Mouse (Mus musculus): Measurements from ENCODE around the gene Rplp2. TPM values are rescaled to one million over a fixed set of nuclear protein-coding genes. Genes with fewer than 3 reads are reported as not detected.
"Not testable (repeated sequence)": the region's sequence is repeated elsewhere in the genome, so short reads cannot be mapped to it uniquely, and the experiment has no call there.

The Rplp2 gene
- total RNA-seq (2014; fragmentation: Nextera tagmentation) (4,458 and 6,012 TPM in 2 replicates), total RNA-seq (2017) (2,286 and 2,743 TPM in 2 replicates)

DNA sequence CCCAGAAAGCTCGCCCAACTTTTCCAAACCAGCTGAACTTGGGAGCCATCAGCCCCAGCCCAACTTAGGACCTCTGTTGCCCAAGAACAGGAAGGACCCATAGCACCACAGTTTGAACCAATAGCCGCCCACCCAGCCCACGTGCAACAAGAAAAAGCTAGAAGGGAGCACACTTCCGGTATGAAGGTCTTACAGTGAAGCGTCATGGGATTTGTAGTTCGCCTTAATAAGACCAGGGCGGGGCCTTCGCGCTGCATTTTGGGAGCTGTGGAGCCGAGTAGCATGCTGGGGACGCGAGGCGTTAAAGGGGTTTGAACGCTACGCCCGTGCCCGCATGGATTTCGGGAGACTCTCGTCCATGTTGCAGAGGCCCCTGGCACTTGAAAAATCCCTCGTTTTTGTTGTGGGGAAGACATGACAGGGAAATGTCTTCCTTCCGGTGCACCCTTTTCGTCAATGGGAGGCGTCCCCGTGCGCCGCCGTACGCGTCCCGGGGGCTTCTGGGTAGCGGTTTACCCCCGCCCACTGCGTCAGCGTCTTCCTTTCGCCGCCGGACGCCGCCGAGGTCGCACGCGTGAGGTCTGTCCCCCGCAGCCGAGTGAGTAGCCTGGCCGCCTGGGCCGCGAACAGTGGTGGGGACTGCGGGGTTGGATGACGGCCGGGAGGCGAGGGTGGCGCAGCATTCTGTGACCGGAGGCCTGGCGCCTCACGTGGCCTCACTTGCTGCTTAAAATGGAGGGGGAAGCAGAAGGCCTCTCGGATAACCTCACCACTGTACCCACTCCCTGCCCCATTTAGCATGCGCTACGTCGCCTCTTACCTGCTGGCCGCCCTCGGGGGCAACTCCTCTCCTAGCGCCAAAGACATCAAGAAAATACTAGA, at the start of gene Rplp2:
Gene Rplp2, plus strand, starts transcription at position 261 of the 882 bp plus-strand sequence.
- peak; percentile 74 for ATAC-seq (replicated peaks; ENCODE audit: low FRiP score, low TSS enrichment, poor library complexity, severe bottlenecking)

DNA sequence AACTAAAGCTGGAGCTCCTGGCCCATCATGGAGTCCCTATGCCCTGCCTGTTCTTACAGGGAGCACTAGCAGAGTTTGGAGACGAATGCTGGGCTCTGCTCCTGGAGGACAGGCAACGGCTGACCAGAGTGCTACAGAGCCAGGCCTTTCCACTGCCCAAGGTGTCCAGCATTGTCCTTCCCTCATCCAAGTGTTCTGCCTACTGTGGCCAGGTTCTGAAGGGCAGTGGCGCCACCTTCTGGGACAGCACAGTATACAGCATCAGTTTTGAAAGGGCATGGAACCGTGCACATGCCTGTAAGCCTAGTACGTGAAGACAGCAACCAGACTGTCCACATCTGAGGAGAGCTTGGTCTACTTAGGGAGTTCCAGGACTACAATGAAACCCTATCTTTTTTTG, 43.9 kb upstream of the Rplp2 start:
- ATAC-seq (replicated peaks; ENCODE audit: low FRiP score, low TSS enrichment, poor library complexity, severe bottlenecking): peak; percentile 88

DNA sequence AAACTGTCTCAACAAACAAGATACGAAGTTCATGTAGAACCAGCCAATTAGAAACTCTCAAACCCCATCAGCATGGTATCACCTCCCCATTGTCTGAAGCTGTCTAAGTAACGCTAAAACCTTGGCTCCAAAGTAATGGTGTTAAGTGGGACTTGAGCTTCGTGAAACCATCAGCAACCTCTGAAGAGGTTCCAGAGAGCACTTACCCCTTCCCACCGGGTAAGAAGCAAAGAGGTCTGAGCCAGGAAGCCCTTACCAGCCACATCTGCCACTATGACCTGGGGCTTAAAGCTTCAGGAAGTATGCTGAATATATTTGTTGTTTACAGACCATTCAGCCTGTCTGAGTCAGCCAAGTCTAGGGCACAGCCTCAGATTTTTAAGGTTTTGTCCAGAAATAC, 41.7 kb upstream of the Rplp2 start:
- ATAC-seq (replicated peaks; ENCODE audit: low FRiP score, low TSS enrichment, poor library complexity, severe bottlenecking): no peak

DNA sequence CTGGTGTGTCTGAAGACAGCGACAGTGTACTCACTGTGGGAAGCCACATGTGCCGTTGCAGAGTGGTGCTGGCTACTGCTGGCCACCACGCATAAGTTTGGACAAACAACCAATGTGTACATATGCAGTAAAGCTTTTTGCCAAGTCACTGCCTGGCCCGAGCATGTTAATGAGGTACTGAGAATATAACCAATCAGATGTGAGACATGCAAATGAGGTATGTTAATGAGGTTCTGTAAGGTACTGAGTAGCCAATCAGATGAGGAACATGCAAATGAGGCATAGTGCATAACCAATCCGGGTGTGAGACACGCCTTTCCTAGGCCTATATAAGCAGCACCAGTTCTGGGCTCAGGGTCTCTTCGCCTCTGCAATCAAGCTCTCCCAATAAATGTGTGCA, 39.5 kb upstream of the Rplp2 start:
- not testable (repeated sequence) for ATAC-seq (replicated peaks; ENCODE audit: low FRiP score, low TSS enrichment, poor library complexity, severe bottlenecking)

DNA sequence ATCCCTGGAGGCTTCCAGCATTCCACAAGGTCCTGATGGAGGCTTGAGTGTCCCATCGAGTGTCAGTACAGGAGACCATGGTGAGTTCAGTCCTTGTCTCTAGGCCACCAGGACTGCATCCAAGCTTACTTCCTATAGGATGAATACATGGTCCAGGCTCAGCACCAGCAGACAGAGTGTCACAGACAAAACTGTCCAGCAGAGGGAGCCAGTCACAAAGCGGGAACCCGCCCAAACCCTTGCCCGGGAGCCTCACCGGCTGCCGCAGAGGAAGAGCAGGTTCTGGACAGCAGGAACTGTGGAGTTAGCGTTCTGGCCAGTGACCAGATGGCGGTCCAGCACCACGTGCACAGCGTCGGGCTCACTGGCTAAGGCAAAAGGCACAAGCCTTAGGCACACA, 38.3 kb upstream of the Rplp2 start:
- peak; percentile 74 for ATAC-seq (replicated peaks; ENCODE audit: low FRiP score, low TSS enrichment, poor library complexity, severe bottlenecking)

DNA sequence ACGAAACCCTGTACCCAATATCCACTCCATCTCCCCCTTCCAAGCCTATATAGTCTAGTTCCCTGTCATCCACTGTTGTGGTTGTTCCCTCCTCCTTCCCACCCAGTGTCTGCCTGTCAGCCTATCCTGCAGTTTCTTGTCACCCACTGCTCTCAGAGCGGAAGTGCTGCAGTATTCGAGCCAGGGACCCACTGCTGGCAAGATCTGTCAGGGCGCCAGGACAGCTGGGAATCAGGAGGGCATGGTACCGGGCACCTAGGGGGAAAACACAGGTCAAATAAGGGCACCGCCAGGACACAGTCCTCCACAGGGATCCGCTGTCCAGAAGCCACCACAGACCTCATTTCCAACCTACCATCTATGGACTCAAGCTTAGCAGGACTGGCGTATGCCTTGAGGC, 36.5 kb upstream of the Rplp2 start:
- no peak for ATAC-seq (replicated peaks; ENCODE audit: low FRiP score, low TSS enrichment, poor library complexity, severe bottlenecking)

DNA sequence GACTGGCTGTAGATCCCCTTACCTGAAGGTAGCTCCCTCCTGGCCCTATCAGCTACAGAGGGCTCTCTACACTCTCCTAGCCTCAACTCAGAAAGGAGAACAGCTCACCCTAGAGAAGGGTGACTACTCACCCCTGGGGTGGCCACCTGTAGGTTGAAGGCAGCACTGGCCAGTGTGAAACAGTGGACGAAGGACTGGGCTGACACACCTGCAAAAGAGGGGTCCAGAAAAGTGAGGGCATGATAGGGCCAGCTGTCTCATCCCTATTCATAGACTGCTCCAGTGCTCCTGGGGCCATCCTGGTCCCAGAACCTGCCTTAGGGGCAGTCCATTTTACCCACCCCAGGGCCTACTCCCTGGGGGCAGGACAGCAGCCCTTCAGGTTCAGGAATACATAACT, 35.5 kb upstream of the Rplp2 start:
- no peak for ATAC-seq (replicated peaks; ENCODE audit: low FRiP score, low TSS enrichment, poor library complexity, severe bottlenecking)

DNA sequence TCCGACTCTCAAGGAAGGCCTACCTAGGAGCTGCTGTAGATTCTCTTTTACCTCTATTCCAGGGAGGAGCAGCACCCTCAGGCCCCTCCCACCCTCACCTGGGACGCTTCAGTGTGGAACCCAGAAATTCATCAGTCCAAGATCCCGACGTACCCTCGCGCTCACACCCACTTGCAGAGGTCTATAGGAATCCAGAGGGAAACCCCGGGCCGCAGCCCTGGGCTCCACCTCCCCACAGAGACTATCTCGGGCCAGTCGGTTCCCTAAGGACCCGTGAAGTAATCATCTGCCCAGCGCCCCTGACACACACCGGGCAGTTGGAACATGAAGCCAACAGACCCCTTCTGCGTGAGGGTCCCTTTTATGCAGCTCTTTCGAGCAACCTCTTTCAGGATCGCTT, 33.8 kb upstream of the Rplp2 start:
- no peak for ATAC-seq (replicated peaks; ENCODE audit: low FRiP score, low TSS enrichment, poor library complexity, severe bottlenecking)

DNA sequence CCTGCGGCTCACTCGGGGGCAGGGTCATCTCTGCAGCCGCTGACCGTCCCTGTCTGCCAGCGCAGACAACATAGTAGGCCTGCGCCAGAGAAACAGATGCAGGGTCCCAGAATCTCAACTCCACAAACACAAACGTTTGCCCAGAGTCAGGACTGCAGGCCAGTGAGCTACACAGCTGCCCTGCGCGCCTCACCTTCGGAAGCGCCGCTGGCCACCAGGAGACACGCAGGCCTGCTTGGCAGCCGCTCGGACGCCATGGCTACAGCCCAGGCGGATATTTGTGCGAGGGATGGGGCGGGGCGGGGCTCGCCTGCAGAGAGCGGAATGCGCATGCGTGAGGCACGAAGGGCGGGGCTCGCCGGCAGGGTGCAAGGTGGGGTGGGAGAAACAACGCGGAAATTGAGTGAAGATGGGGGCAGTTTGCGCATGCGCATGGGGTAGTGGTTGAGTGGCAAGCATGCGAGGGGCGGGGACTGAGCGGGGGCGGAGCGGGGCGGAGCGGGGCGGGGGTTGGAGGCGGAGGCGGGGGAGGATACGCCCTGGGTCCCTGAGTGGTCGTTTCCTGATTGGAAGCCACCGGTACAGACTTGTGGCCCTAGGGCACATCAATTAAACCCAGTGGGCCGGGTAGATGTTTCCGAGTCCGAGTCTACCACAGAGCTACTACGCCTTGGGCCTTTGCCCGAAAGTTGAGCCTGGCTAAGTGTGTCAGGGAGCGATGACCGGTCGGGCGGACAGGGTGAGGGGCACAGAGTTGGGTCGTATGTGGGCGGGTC, 33.2 kb upstream of the Rplp2 start, which contains the start of gene Gatd1:
Gene Gatd1, minus strand, starts transcription at position 328 of the 776 bp plus-strand sequence.
- peak; percentile 83 for ATAC-seq (replicated peaks; ENCODE audit: low FRiP score, low TSS enrichment, poor library complexity, severe bottlenecking)

DNA sequence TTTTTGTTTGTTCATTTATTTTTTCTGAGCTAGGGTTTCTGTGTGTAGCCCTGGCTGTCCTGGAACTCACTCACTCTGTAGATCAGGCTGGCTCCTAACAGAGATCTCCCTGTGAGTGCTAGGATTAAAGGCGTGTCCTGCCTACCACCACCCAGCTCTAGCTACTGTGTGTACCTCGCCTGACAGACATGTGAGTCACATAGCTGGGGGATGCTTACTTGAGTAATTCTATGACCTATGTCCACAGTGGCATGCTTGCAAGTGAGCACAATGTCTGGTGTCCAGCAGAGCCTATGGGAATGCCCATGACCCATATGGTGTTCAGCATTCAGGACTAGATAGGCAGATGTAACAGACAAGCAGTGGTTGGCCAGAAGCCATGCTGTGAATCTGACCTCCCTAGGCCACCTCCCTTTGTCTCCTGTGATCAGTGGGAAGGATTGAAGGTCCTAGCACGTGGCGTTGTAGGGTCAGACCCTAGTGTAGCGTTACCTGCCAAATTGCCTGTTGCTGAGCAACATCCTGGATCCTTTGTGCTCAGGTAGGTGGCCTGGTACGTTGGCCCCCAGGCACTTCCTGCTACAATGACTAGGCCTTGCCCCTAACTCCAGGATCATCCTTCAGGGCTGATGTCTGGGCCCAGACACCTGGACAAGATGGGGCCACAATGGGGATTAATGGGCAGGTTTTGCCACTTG, 30.9 kb upstream of the Rplp2 start:
- ATAC-seq (replicated peaks; ENCODE audit: low FRiP score, low TSS enrichment, poor library complexity, severe bottlenecking): no peak

DNA sequence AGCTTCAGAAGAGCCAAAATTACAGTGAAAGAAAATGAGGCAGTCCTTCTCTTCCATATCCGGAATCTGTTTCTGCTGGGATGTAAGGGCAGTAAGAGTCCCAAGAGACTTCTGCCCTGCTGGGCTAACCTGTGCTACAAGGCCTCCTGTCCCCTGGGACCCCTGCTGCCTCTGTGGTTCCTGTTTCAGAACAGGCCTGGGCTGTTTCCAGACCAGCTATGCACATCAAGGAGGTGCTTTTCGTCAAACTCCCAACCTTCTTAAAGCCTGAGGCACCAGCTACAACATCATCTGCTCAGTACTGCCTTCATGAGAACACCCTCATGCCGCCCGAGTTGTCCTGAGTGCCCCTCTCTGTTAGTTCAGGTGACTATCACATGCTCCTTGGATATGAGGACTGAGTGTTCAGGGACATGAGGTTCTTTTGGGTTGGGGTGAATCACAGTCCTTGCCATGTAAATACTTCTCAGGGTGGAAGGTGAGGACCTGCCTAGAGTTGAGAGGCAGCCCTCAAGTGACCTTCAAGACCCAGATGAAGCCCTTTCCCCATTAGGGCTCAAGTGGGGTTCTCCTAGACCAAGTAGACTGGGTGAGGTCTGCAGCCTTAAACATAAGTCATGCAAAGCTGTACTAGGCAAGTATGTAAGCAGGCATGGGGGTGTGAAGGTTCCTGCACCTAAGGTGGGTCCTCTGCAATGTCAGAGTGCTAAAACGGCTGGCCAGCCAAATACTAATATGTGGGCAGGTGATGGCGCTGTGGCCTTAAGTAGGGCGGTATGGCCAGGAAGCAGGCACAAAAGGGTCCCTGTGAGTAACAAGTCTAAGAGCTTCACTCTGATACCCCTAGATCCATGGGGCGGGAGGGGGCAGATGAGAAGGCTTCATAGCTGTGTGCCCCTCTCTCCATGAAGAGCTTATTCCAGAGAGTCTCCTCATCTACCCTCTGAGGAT, 29.2 kb upstream of the Rplp2 start:
- ATAC-seq (replicated peaks; ENCODE audit: low FRiP score, low TSS enrichment, poor library complexity, severe bottlenecking): no peak

DNA sequence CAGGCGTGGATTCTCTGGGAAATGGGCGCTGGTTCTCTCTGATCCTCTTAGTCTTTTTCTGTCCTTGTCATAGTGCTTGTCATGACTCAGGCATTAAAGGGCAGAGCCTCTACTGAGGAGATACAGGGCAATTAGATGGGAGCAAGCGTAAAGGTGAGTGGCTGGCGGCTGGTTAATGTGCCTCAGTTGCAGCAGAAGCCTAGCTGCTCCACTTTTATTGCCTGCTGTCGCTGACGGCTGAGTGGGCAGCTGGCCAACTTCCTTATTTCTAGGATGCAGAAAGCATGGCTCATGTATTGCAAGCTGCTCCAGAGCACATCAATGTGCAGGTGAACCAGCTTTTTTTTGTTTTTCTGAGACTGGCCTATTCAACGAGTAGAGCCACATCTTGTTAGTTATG, 28.2 kb upstream of the Rplp2 start:
- ATAC-seq (replicated peaks; ENCODE audit: low FRiP score, low TSS enrichment, poor library complexity, severe bottlenecking): no peak

DNA sequence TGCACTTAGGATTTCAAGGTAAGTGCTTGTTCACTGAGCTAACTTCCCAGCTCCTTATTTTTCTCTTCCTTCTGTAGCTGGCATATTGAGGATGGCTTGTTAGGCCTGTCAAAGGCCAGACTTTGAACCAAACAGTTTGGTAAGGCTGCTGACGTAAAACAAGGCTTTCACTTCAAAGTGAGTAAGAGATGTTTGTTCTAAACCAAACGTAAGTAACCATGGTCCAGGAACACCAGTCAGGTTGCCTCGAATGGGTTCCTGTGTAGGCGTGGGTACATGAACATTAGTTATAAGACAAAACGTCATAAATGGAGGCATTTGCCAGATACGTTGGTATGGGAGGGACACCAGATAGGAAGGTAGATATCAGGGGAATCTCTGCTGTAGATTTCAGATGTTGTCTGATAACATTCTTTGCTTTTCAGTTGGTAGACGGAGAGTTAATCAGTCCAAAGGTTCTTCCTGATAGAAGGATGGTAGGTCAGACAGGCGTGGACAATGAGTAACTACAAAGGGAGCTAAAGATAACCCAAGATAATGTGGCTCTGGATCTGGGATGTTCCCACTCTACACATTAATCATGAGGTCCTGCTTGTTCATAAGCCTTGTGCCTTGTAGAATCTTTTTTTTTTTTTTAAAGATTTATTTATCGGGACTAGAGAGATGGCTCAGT, 27.0 kb upstream of the Rplp2 start:
- no peak for ATAC-seq (replicated peaks; ENCODE audit: low FRiP score, low TSS enrichment, poor library complexity, severe bottlenecking)

DNA sequence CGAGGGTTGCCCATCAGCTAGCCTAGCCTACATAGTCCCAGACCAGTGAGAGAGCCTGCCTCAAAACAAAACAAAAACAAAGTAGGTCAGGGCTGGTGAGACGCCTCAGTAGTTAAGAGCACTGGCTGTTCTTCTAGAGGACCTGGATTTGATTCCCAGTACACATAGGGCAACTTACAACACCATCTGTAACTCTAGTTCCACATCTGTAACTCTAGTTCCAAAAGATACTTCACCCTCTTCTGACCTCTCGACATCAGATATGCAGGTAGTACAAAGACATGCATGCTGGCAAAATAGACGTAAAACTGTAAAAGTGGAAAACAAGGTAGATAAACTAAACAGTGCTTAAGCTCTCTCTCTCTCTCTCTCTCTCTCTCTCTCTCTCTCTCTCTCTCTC, 23.4 kb upstream of the Rplp2 start:
- ATAC-seq (replicated peaks; ENCODE audit: low FRiP score, low TSS enrichment, poor library complexity, severe bottlenecking): no peak

DNA sequence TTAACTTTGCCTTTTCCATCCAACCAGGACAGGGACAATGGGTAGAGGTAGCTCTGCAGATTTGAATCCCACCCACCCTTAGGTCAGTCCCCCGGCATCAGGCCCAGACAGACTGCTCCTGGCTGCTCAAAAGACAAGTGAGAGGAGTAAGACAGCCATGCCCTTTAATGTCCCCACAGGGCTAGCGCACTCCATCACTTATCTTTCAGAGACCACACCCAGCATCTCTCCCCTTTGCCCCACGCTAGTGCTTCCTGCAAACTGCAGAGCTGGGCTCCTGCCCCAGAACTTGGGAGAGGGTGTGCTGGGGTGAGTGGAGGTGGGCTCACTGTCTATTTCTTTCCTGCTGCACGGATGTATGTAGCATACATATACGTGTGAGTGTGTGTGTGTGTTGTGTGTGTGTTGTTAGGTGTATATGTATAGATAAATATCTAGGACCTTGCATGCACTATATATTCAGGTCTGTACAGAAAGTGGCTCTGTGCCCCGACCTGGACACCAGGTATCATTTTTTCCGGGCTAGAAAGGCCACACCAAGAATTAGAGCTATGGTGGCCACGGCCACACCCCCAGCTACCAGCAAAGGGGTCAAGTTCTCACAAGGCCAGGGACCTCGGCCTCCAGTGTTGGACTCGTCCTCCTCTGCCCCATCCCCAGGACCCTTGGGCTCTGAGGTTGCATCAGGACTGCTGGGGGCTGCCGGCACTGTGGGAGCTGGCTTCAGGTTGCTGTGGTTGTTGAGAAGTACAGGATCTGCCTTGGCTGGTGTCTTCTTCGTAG, 20.0 kb upstream of the Rplp2 start:
- ATAC-seq (replicated peaks; ENCODE audit: low FRiP score, low TSS enrichment, poor library complexity, severe bottlenecking): peak; percentile 58; the same call in 1 of the 2 replicates

DNA sequence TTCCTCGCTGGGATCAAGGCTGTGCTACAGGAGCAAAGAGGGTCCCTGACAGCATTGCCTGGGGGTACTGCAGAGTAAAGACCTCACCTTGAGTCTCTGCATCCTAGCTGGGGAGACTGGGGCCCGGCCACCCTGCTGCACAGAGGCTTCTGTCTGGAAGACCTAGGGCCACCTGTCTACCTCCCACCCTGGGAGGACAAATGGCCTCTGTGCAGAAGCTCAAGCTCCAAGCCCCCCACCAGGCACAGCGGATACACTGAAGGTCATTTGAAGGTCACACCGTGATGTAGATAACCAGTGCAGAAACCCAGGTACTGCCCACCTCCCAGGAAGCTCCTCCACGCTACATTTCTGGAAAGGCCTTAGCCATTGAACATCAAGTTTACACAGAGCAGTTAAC, 18.5 kb upstream of the Rplp2 start:
- ATAC-seq (replicated peaks; ENCODE audit: low FRiP score, low TSS enrichment, poor library complexity, severe bottlenecking): no peak

DNA sequence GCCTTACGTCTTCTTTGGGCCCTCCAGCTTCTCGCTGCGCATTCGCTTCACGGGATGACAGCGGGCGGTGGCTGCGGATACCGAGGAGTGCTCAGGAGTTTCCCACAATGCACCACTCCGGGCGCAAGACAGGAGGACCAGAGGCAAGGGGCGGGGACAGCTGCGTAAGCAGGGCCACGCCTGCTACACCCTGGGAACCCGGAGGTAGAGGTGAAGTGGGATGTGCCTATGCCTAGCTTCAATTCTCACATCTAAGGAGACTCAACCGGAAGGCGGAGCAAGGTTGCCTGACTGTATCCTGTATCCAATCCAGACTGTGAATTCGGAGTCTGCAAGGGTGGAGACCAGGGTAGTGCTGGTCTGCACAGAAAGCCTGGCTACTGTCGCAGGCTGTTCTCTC, 17.9 kb upstream of the Rplp2 start, which contains the start of gene Cend1:
Gene Cend1, minus strand, starts transcription at position 182 of the 400 bp plus-strand sequence.
- no peak for ATAC-seq (replicated peaks; ENCODE audit: low FRiP score, low TSS enrichment, poor library complexity, severe bottlenecking)

Measured in megakaryocyte-erythroid progenitor cell, adult 5-6 weeks (primary cell).